Mouse (Mus musculus): Measurements from ENCODE around the gene Lap3.

The Lap3 gene

DNA sequence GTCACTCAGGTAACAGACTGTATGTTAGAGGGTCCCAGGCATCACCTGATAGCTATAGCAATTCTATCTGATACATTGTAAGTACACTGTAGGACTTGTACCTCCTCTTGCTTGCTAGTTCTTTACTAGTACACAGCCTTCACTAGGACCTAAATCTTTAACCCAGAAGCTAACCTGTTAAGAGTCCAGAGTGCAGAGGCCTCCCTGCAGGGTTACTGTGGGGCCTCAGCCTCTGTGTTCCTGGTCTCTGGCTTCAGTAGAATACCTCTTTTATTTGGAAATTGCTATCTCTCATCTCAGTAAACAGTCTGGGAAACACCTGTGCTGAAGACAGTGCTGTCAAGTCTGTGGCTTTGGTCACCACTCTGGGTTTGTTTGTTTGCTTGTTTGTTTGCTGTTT lies 2.9 kb downstream of the Lap3 start:
- no peak for DNase-seq (ENCODE audit: low spot score in 2 of 2)

DNA sequence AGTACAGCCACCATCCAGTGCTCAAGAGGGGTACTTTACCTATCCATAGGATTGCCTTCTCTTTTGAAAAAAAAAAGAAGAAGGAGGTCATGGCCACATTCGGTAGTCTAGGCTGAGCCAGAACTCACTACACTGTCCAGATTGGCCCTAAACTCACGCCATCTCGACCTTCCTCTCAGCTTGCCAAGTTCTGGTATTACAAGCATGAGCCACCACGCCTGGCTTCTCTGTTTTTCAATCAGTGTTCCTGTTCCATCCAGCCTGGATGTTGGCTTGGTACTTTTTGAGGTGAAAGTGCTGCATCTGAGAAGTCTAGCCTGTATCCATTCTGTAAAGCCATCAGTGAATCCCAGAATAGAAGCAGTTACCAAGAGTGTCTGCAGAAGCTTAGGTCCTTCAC lies 3.3 kb downstream of the Lap3 start:
- no peak for DNase-seq (ENCODE audit: low spot score in 2 of 2)

DNA sequence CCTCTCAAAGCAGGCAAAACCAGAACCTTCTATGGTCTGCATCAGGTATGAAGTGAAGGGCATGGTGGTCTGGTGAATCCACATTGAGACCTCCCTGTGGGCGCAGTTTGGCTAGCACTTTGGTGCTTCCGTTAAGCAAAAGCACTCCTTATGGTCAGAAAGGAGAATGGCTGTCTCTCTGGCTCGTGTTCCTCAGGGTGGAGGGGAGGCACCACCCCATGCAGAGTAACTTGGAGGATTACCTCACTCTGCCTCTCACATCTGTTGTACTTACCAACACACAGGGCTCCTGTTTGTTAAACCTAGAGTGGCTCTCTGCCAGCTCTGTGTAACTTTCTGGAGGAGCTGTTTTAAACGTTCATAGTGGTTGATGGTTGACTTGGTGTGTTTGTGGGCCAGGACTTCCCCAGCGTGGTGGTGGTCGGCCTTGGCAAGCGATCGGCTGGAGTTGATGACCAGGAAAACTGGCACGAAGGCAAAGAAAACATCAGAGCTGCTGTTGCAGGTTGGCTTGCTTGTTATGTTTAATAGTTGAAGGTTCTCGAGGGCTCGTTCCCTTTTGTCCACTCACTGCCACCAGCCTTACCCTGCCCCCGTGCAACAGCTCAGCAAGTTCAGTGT lies 3.9 kb downstream of the Lap3 start:
- DNase-seq (ENCODE audit: low spot score in 2 of 2) = no peak

DNA sequence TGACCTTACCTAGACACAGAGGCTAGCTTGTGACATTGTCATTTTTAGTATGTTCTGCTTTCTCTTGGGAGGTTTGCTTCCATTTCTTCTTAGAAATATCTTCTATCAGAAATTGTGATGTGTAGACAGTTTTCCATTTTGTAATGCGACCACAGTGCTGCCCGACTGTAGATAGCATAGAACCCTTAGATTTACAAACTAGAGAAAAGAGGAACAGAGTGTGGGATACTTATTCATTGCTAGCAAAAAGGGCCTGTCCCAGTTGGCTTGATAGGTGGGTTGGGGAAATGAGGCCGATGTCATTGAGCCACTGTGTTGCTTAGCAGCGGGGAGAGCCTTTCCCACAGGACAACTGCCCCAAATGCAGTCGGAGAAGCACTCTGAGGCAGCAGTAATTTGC lies 4.4 kb downstream of the Lap3 start:
- DNase-seq (ENCODE audit: low spot score in 2 of 2) = no peak

DNA sequence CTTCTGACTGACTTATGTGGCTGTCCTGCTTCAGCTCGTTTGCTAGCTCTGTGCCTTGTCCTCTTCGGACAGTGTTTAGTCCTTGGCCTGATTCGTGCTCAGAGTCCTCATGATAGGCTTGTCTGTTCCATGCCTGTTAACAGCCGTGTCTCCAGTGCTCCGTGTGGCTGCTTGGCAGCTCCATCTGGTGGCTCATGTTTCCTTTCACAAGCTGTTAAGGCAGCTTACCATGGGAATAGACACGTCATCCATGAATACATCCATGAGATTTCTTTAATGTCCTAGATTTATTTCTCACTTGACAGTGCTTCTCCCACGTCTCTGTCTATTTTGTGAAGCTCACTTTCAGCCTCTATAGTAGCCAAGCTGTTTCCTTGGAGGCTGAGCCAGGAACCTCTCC lies 16.9 kb downstream of the Lap3 start:
- no peak for DNase-seq (ENCODE audit: low spot score in 2 of 2)

DNA sequence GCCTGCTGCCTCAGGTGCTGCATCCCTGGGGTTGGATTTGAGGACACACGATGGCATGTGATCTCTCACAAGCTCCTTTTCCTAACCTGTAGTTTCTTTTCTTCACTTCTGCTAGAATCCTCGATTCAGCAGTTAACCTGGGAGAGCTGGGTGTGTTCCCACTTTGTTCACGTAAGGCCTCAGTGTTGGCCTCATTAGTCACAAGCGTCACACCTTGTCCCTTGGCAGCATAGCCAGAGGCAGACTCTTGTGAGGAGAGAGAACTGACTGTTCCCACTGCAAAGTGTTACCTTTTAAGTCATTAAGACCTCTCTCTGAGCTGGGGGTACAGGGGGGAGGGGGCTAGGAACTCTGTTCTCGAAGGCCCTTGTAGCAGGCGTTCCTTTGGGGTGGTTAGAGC lies 19.7 kb downstream of the Lap3 start:
- DNase-seq (ENCODE audit: low spot score in 2 of 2) = no peak

DNA sequence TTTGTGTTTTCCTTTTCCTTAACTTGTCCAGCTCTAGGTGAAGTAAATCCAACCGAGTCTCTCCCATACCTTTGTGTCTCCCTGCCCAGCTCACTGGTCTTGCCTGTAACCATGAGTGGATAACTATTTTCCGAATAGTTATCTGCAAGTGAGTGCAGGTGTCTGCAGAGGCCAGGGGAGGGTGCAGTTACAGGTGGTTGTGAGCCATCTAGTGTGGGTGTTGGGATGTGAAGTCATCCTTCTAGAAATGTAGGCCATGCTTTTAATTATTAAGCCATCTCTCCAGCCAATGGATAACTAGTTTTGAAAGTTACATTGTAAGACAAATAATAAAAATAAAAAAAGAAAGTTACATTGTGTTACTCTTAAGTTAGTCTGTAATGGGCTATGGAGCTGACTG lies 20.3 kb downstream of the Lap3 start:
- DNase-seq (ENCODE audit: low spot score in 2 of 2) = no peak

DNA sequence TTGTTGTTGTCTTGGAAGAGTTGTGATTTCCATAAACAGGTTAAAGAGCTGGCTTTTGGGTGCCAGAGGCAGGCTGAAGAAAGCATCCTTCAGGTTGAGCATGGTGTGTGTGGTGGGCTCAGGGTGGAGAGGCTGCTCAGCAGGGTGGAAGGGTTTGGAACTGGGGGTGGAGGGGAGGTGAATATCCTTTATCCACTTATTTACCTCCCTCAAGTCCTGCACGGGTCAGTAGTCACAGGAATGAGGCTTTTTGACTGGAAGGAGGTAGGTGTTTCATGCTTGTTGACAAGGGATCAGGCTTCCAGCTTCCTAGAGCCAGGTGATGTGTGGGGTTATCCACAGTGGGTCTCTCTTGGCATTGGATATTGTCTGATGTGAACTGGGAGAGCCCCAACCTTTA lies 21.4 kb downstream of the Lap3 start:
- no peak for DNase-seq (ENCODE audit: low spot score in 2 of 2)

DNA sequence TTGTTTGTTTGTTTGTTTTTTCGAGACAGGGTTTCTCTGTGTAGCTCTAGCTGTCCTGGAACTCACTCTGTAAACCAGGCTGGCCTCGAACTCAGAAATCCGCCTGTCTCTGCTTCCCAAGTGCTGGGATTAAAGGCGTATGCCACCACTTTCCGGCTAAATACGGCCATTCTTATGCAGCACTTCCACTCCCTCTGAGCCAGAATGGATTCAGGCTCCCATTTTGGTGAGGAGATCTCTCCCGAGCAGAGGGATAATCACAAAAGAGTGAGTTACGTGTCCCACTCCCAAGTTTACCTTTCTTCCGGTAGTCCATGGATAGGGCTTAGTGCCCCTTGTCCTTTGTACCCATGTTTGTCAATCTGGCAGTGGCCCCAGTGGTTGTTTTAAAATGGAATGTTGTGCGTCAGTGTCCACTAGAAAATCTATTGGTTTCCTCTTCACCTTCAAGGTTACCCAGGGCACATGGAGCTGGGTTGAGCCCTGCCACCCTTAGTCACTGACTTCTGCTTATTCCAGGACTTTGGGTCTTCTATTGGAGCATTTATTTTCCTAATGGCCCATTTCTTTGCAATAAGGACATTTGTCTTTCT lies 22.1 kb downstream of the Lap3 start:
- DNase-seq (ENCODE audit: low spot score in 2 of 2) = no peak

DNA sequence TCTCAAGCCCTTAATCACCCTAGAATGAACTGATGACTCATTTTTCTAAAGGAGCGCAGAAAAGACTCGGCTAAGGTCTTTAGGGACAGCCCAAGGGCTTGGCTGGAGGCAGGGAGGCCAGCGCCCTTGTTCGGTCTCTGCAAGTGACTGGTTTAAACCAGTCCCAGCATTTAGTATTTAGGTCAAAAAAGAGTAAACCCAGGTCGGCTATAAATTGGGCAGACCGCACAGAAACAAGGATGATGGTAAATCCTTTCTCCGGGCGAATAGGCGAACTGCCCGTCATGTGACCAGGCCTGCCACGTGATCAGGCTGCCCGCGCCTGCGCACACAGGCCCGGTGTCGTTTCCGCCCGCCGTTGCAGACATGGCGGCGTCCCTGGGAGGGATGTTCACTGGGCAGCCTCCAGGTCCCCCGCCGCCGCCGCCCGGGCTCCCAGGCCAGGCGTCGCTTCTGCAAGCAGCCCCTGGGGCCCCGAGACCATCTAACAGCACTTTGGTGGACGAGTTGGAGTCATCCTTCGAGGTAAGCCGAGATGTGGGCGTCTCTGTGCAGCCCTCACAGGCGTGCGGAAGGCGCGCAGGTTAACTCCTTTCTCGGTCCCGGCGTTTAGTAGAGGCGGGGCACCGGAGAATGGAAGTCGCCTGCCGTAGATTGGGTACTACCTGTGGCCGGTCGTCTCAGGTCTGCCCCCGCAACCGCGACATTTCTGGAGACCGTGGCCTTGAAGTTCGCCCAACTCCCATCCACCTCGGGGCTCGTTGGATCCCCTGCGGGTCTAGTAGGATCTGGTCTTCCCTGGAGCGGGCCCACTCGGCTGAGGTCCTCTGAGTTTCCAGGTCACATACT lies 27.0 kb downstream of the Lap3 start, which contains the start of gene Med28:
Med28 (plus strand) TSS at position 270 of the 849 bp plus-strand sequence.
- DNase-seq (ENCODE audit: low spot score in 2 of 2) = peak; percentile 90 to 93

DNA sequence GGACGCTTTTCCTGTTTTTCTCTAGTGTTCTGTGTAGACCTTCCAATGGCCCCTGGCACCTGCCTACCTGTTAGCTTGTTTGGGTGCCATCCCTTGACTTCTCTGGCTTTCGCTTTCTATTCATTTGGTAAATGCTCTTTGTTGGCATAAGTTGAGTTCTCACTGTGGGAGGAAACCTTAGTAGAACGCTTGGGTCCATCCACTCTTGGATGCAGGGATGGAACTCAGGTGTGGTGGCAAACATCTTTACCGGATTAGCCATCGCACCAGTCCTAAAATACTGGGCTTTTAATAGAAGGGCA lies 27.6 kb downstream of the Lap3 start:
- no peak for DNase-seq (ENCODE audit: low spot score in 2 of 2)

DNA sequence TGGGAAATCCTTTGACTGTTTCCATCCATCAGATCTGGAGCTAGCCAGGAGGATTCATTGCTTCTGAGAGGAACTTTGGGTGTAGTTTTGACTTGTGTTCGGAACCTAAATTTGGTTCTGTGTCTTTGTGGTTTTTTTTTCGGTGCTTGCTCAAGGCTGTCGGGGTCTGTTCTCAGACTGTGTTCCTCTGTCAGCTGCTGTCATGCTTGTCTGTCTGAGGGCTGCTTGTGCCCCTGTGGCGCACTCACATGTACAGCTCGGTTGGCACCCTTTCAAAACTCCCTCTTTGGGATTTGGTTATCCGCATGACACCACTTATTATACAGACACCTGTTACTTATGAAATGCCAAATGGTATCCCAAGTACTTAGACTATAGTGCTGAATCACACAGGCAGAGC lies 28.4 kb downstream of the Lap3 start:
- no peak for DNase-seq (ENCODE audit: low spot score in 2 of 2)

DNA sequence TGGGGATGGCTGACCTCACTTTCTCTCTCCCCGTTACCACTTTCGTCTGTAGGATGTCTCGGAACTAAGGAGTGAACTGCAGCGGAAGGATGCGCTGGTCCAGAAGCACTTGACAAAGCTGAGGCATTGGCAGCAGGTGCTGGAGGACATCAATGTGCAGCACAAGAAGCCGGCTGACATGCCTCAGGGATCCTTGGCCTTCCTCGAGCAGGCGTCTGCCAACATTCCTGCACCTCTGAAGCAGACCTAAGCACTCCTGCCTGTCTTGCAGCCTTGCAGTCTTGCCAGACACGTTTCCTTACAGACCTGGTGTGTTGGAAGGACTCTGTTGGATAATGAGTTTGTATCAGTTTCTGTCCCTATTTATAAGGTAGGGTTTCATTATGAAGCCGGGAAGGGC lies 31.9 kb downstream of the Lap3 start:
- DNase-seq (ENCODE audit: low spot score in 2 of 2) = no peak

DNA sequence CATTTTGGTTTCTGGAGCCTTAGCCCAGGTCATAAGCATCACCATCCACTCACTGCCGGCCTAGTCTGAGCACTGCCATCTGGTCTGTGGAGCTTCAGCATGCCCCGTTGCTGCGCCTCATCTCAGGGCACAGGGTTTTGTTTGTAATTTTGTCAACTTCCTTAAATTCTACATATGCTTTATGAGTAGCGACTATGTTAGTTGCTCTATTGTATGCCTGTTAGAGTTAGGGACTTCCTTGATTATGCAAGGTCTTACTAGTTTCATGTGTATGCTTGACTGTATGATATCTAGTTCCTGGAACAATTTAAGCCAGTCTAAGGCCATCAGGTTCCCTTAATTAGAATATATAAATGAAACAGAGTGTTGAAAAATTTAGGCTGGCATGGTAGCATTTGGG lies 33.2 kb downstream of the Lap3 start:
- DNase-seq (ENCODE audit: low spot score in 2 of 2) = no peak

DNA sequence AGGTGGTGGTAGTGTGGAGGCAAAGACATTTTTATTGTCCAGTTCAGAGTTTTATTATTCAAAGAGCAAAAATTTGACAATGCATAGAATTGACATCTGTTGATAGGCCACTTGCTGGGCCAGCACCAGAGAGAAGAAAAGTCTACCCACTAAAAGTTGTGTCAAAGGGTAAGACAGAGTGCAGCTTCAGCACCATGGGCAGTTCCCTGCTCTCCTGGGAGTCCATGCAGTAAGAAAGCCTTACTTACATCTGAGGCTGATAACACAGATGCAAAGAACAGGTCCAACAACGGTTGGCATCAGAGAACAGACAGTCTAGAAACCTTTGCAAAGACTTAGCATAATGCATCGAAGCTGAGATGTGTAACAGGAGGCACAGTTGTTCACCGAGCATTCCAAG lies 36.5 kb downstream of the Lap3 start:
- no peak for DNase-seq (ENCODE audit: low spot score in 2 of 2)

DNA sequence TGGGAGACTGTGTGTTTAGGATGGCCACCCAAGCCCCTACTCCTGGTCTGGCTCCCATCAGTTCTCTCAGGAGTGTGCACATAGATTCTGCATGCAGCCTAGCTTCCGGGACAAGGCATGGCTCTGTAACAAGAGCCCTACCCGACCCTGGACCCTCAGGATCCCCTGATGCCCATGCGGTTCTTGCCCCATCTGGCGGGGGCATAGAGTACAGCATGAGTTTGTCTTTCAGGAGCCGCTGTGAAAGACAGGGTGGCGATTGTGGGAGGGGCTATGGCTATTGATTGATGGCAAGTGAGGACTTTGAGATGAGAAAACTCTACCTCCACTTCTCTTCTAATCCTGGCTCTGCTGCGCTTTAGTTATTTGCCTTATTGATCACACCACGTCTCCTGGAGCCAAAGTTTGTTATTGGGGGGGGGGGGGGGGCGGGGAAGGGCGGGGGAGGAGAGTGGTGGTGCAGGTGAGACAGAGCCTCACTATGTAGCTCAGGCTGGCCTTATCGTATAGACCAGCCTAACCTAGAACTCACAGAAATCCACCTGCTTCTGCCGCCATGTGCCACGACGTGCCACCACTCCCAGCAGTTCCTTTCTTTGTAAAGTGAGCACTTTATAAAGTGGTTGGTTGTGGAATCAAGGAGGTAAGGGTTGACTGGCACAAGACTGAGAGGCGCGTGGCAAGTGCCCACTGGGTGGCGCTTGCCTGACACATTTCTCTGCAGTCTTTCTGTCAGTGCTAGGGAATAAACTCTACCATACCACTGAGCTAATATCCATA lies 41.3 kb downstream of the Lap3 start:
- DNase-seq (ENCODE audit: low spot score in 2 of 2) = peak; percentile 24 to 62

DNA sequence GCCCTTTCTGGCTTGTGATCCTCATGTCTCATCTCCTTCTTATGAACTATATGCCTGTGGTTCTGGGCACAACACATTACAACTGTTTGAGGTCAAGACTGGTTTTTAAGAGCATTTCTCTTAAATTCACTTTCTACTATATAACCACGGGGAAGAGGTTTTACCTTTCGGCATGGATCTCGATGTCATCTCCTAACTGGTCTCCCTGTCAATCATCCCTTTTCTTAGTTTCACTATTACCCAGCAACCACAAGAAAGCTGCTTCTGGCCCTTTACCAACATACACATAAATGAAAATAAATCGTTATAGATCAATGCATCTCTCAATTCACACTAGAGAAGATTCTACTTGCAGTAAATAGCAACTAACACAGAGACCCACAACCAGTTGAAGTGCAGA lies 42.0 kb downstream of the Lap3 start:
- no peak for DNase-seq (ENCODE audit: low spot score in 2 of 2)

DNA sequence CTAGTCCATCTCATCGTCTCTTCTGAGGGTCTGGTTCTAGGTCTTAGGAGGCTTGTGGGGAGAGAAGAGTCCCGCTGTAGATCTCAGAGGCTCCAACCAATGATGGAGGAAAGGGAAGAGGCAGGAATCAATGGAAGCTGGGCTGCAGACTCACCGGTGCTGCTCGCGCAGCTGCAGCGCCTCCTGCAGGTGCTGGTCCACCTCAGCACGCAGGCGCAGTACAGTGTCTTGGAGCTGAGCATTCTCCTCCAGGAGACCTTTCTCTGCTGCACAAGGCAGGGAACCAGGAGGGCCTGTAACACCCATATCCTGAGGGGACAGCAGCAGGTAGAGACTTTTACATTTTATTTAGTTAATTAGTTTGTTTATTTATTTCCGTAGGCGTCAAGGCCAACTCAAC lies 46.3 kb downstream of the Lap3 start:
- DNase-seq (ENCODE audit: low spot score in 2 of 2) = no peak

DNA sequence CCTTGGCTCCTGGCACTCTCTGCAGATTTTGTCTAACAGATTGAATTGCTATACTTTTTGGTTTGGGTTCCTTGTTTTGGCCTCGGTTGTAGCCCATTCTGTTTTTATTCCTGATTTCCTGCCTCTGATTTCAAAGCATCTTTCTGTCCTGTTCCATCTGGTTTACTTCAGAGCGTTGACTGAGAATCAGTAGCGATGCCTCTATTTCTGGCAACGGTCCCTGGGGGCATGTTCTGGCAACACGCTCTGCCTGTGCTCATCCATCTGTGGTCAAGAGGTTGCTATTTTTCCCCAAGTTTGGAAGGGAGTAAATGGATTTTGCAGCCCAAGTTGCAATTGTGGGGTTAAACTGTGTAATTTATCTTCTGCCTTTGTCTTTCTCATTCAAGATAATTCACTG lies 50.2 kb downstream of the Lap3 start:
- DNase-seq (ENCODE audit: low spot score in 2 of 2) = no peak

DNA sequence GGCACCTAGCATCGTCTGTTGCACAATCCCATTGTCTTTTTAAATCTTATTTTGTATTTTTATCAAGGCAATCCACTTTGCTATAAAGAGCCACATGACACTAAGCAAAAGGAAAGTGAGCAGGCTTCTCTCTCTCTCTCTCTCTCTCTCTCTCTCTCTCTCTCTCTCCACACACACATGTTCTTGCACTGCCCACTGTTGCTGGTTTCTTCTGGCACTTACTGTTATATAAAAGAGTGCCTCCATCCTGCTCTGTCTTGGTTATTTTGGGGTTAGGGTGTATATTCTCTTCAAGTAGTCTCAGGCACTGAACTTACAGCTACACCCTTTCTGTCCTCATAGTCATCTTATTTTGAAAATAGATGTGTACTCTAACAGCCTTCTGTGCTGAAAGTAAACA lies 56.4 kb downstream of the Lap3 start:
- DNase-seq (ENCODE audit: low spot score in 2 of 2) = no peak

All from frontal cortex, postnatal 10 days (tissue).